Mouse (Mus musculus) spleen, adult 2 months (tissue): ENCODE results near the gene P3h2. TPM values are rescaled to one million over a fixed set of nuclear protein-coding genes. Genes with fewer than 3 reads are reported as not detected.

Experiments
- DNase-seq, 2 experiments: peaks; one replicate each; pipeline versions ENCODE4 v3.0.0 to v3.0.0-alpha.2; 2012 to 2021; ENCODE audit warnings: low spot score in 2 of 2, low read depth in 1 of 2
- H3K27ac ChIP-seq: fragments of 200-500 bp; 2 replicates; pipeline ENCODE4 v1.5.1; 2012; ENCODE audit warnings: low read length, inconsistent platforms; ENCODE audit not compliant: insufficient read depth
- H3K27me3 ChIP-seq: fragments of 200-500 bp; 2 replicates; pipeline ENCODE4 v1.6.1; 2012; ENCODE audit warnings: mild to moderate bottlenecking, moderate library complexity, low read length, inconsistent platforms; ENCODE audit not compliant: control insufficient read depth, insufficient read depth
- H3K36me3 ChIP-seq: fragments of 200-500 bp; 2 replicates; pipeline ENCODE4 v1.6.1; 2012; ENCODE audit warnings: mild to moderate bottlenecking, low read length, inconsistent platforms; ENCODE audit not compliant: control insufficient read depth, insufficient read depth
- H3K4me1 ChIP-seq: fragments of 200-500 bp; 2 replicates; pipeline ENCODE4 v1.6.1; 2011; ENCODE audit warnings: inconsistent platforms; ENCODE audit not compliant: control insufficient read depth, insufficient read depth, insufficient read length
- H3K4me3 ChIP-seq: fragments of 200-500 bp; 2 replicates; pipeline ENCODE4 v1.5.1; 2011; ENCODE audit warnings: mild to moderate bottlenecking, inconsistent platforms; ENCODE audit not compliant: insufficient read depth, insufficient read length; ENCODE audit errors: extremely low read depth
- CTCF ChIP-seq: fragments of 200-500 bp; IDR thresholded peaks from 2 replicates; pipeline ENCODE4 v1.5.1; 2011; ENCODE audit warnings: mild to moderate bottlenecking, inconsistent platforms; ENCODE audit not compliant: insufficient read depth, insufficient read length, insufficient replicate concordance; ENCODE audit errors: extremely low read depth
- POLR2A ChIP-seq: fragments of 200-500 bp; IDR thresholded peaks from 2 replicates; pipeline ENCODE4 v1.6.1; 2011; ENCODE audit warnings: low read depth, low read length, inconsistent platforms
- WGBS: fragments of 180-500 bp; shearing (Covaris S2); methylation state at CpG from one replicate; pipeline ENCODE4 v1.1.7; 2018; 5-methylcytosine and 5-hydroxymethylcytosine counted together
- polyA plus RNA-seq: library from polyadenylated mRNA; depleted of rRNA; stranded (reverse); fragments of >200 nt; gene quantifications from 2 replicates; pipeline ENCODE4 v1.2.3, GENCODE M21; 2012

P3h2 gene
- polyA plus RNA-seq, 1 experiment, result 6.1 TPM

GRCm38 (mm10) chr16:25970720-25971119, 134.9 kb downstream of the P3h2 start:
- H3K36me3 ChIP-seq, result no peaks in the 10 kb centered on the region
- no peak overlapping the region for H3K27ac ChIP-seq
- no peaks in the 10 kb centered on the region for H3K27me3 ChIP-seq
- H3K4me1 ChIP-seq, result no peaks in the 10 kb centered on the region
- no peak for TF ChIP-seq CTCF
- no peak for TF ChIP-seq POLR2A
- no peak for DNase-seq
- 82% methylated on average over 5 of the region's 5 CpGs for WGBS
- no peak overlapping the region for H3K4me3 ChIP-seq

GRCm38 (mm10) chr16:25970193-25970592, 135.4 kb downstream of the P3h2 start:
- 85% methylated on average over 6 of the region's 6 CpGs for WGBS
- no peaks in the 10 kb centered on the region for H3K27me3 ChIP-seq
- TF ChIP-seq POLR2A, result no peak
- no peaks in the 10 kb centered on the region for H3K4me1 ChIP-seq
- DNase-seq, result no peak
- no peak overlapping the region for H3K27ac ChIP-seq
- no peak overlapping the region for H3K4me3 ChIP-seq
- H3K36me3 ChIP-seq, result no peaks in the 10 kb centered on the region

- DNase-seq, result peak; percentile 19 to 33
- Histone ChIP-seq H3K4me3 (no peak overlapping the region), H3K36me3 (no peaks in the 10 kb centered on the region), H3K4me1 (no peaks in the 10 kb centered on the region), H3K27me3 (no peaks in the 10 kb centered on the region), H3K27ac (no peak overlapping the region)
- WGBS, result 7% methylated on average over 3 of the region's 3 CpGs
- peak; percentile 45; the same call in 1 of the 2 replicates for TF ChIP-seq CTCF
- no peak for TF ChIP-seq POLR2A
Observed at GRCm38 (mm10) chr16:25967297-25967696, 138.3 kb downstream of the P3h2 start.

- H3K4me3 ChIP-seq, result no peak overlapping the region
- DNase-seq, result peak in 1 of 2 experiments; percentile 9
- TF ChIP-seq CTCF (peak; percentile 41; the same call in 1 of the 2 replicates), POLR2A (no peak)
- 28% methylated on average over 3 of the region's 3 CpGs for WGBS
- H3K27me3 ChIP-seq, result no peaks in the 10 kb centered on the region
- H3K27ac ChIP-seq, result no peak overlapping the region
- peaks cover 7% of the 10 kb centered on the region; the same call in 1 of the 2 replicates for H3K4me1 ChIP-seq
- no peaks in the 10 kb centered on the region for H3K36me3 ChIP-seq
Observed at GRCm38 (mm10) chr16:25963856-25964255, 141.7 kb downstream of the P3h2 start.

- H3K4me3 ChIP-seq, result no peak overlapping the region
- 96% methylated on average over 7 of the region's 7 CpGs for WGBS
- no peaks in the 10 kb centered on the region for H3K36me3 ChIP-seq
- H3K27ac ChIP-seq, result no peak overlapping the region
- peaks cover 10% of the 10 kb centered on the region; the same call in 1 of the 2 replicates for H3K4me1 ChIP-seq
- no peak for DNase-seq
- no peaks in the 10 kb centered on the region for H3K27me3 ChIP-seq
- TF ChIP-seq POLR2A, result no peak
- TF ChIP-seq CTCF, result no peak
Observed at GRCm38 (mm10) chr16:25960345-25960744, 145.2 kb downstream of the P3h2 start.

GRCm38 (mm10) chr16:25959929-25960328, 145.7 kb downstream of the P3h2 start:
- DNase-seq, result no peak
- no peak overlapping the region for H3K4me3 ChIP-seq
- WGBS, result 87% methylated on average over 5 of the region's 5 CpGs
- no peaks in the 10 kb centered on the region for H3K27me3 ChIP-seq
- TF ChIP-seq POLR2A (no peak), CTCF (no peak)
- H3K36me3 ChIP-seq, result no peaks in the 10 kb centered on the region
- no peak overlapping the region for H3K27ac ChIP-seq
- H3K4me1 ChIP-seq, result peaks cover 10% of the 10 kb centered on the region; the same call in 1 of the 2 replicates

GRCm38 (mm10) chr16:25958650-25959238, 146.8 kb downstream of the P3h2 start:
- peak in 1 of 2 experiments; percentile 23 for DNase-seq
- H3K27ac ChIP-seq, result no peak overlapping the region
- no peak overlapping the region for H3K4me3 ChIP-seq
- WGBS, result 11% methylated on average over 7 of the region's 7 CpGs
- no peaks in the 10 kb centered on the region for H3K27me3 ChIP-seq
- H3K36me3 ChIP-seq, result no peaks in the 10 kb centered on the region
- peaks cover 10% of the 10 kb centered on the region; the same call in 1 of the 2 replicates for H3K4me1 ChIP-seq
- TF ChIP-seq POLR2A, result no peak
- TF ChIP-seq CTCF, result no peak
